Mouse (Mus musculus): ENCODE measurements around the gene Ano1.

GRCm38 (mm10) chr7:144740643-144741042 lies 11.1 kb downstream of the Ano1 start:
- TF ChIP-seq EP300 (IDR thresholded peaks at IDR 0.05) = no peak
- TF ChIP-seq CTCF (IDR thresholded peaks at IDR 0.05) = no peak
